Mouse (Mus musculus) CH12.LX (cell line): ENCODE data around the gene Fam78b.

ENCODE experiments used
- CTCF ChIP-seq, 2 experiments: IDR thresholded peaks in 1 of 2; conservative IDR thresholded peaks in 1 of 2; 2 replicates each; pipeline ENCODE4 v1.5.1; 2011 to 2012; ENCODE audit warnings: low read depth in 2 of 2, low read length in 2 of 2, improper control_type of control experiment in 1 of 2, inconsistent platforms in 1 of 2, mild to moderate bottlenecking in 1 of 2, moderate library complexity in 1 of 2
- E2F4 ChIP-seq: IDR thresholded peaks from 2 replicates; pipeline ENCODE4 v1.6.1; 2011; ENCODE audit warnings: low read depth, low read length, improper control_type of control experiment; ENCODE audit not compliant: insufficient replicate concordance
- ELF1 ChIP-seq: IDR thresholded peaks from 2 replicates; pipeline ENCODE4 v1.6.1; 2014; ENCODE audit warnings: low read depth, mild to moderate bottlenecking, inconsistent platforms, low read length, improper control_type of control experiment
- EP300 ChIP-seq: IDR thresholded peaks from 2 replicates; pipeline ENCODE4 v1.6.1; 2011; ENCODE audit warnings: low read length, improper control_type of control experiment
- ETS1 ChIP-seq: conservative IDR thresholded peaks from 2 replicates; pipeline ENCODE4 v1.6.1; 2012; ENCODE audit warnings: low read depth, mild to moderate bottlenecking, inconsistent platforms, low read length, improper control_type of control experiment, moderate library complexity
- HCFC1 ChIP-seq: IDR thresholded peaks from 2 replicates; pipeline ENCODE4 v1.6.1; 2012; ENCODE audit warnings: low read depth, mild to moderate bottlenecking, inconsistent platforms, low read length, improper control_type of control experiment
- MAFK ChIP-seq: IDR thresholded peaks from 2 replicates; pipeline ENCODE4 v1.6.1; 2011; ENCODE audit warnings: low read length, improper control_type of control experiment; ENCODE audit not compliant: insufficient replicate concordance
- POLR2A ChIP-seq: IDR thresholded peaks from 2 replicates; pipeline ENCODE4 v1.6.1; 2011; ENCODE audit warnings: low read depth, mild to moderate bottlenecking, improper control_type of control experiment, low read length
- POLR2AphosphoS2 ChIP-seq: IDR thresholded peaks from 2 replicates; pipeline ENCODE4 v1.6.1; 2011; ENCODE audit warnings: low read depth, low read length, improper control_type of control experiment
- RCOR1 ChIP-seq: conservative IDR thresholded peaks from 2 replicates; pipeline ENCODE4 v1.6.1; 2012; ENCODE audit warnings: low read depth, mild to moderate bottlenecking, inconsistent platforms, low read length, improper control_type of control experiment
- TBP ChIP-seq: conservative IDR thresholded peaks from 2 replicates; pipeline ENCODE4 v1.6.1; 2011; ENCODE audit warnings: low read depth, low read length, improper control_type of control experiment
- USF2 ChIP-seq: conservative IDR thresholded peaks from 2 replicates; pipeline ENCODE4 v1.6.1; 2011; ENCODE audit warnings: low read depth, low read length, improper control_type of control experiment
- ZC3H11A ChIP-seq: IDR thresholded peaks from 2 replicates; pipeline ENCODE4 v1.6.1; 2012; ENCODE audit warnings: low read depth, mild to moderate bottlenecking, inconsistent platforms, low read length, improper control_type of control experiment

DNA sequence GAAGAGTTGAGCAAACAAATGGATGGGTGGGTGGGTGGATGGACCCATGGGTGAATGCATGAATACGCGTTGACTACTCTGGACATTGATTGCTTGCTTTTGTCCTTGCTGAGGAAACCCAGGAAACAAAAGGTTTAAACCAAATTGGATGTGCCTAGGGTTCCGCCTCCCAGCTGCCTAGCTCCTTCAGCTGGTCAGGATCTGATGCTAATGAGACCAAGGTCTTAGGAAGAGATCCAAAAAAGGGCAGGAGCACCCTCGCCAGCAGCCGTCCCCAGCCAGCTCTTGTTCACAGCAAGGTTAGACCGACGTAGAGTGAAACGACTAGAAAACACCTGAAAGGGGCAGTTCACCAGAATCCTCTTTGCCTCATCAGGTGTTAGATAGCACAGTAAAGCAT, 11.4 kb downstream of the Fam78b start:
- TF ChIP-seq CTCF (conservative IDR thresholded peaks at IDR 0.05 in 1 of 2, IDR thresholded peaks at IDR 0.05 in 1 of 2; ENCODE audit: low read depth in 2 of 2, low read length in 2 of 2): no peak
- TF ChIP-seq ELF1: no peak
- no peak for TF ChIP-seq HCFC1
- TF ChIP-seq RCOR1: no peak
- no peak for TF ChIP-seq TBP
- TF ChIP-seq ETS1: no peak
- no peak for TF ChIP-seq MAFK
- TF ChIP-seq POLR2A: no peak
- no peak for TF ChIP-seq E2F4
- no peak for TF ChIP-seq ZC3H11A
- no peak for TF ChIP-seq EP300
- TF ChIP-seq POLR2AphosphoS2: no peak
- no peak for TF ChIP-seq USF2
